Mouse (Mus musculus) CD4-positive helper T cell, adult 2 months (primary cell): ENCODE data around the gene Hspa12a.

ENCODE experiments used
- DNase-seq: peaks from one replicate; pipeline ENCODE4 v3.0.0-alpha.2; 2012; ENCODE audit warnings: low read depth, missing footprints, low spot score

Hspa12a gene

GRCm38 (mm10) chr19:58758871-58759270 lies 184.6 kb downstream of the Hspa12a start:
- DNase-seq, result no peak

GRCm38 (mm10) chr19:58751504-58751903 lies 191.9 kb downstream of the Hspa12a start:
- no peak for DNase-seq

- no peak for DNase-seq
Observed at GRCm38 (mm10) chr19:58750822-58751221, 192.6 kb downstream of the Hspa12a start.

GRCm38 (mm10) chr19:58747498-58748000 lies 195.9 kb downstream of the Hspa12a start:
- no peak for DNase-seq
